Mouse (Mus musculus): ENCODE data around the gene Cgref1. TPM values are rescaled to one million over a fixed set of nuclear protein-coding genes. Genes with fewer than 3 reads are reported as not detected.

The Cgref1 gene
- polyA plus RNA-seq (2015; fragmentation: Illumina TruSeq; extraction: RNeasy Lipid Tissue Mini Kit (QIAGEN cat#74804); ENCODE audit: insufficient read depth, low read depth, low replicate concordance) = 3.9 TPM

DNA sequence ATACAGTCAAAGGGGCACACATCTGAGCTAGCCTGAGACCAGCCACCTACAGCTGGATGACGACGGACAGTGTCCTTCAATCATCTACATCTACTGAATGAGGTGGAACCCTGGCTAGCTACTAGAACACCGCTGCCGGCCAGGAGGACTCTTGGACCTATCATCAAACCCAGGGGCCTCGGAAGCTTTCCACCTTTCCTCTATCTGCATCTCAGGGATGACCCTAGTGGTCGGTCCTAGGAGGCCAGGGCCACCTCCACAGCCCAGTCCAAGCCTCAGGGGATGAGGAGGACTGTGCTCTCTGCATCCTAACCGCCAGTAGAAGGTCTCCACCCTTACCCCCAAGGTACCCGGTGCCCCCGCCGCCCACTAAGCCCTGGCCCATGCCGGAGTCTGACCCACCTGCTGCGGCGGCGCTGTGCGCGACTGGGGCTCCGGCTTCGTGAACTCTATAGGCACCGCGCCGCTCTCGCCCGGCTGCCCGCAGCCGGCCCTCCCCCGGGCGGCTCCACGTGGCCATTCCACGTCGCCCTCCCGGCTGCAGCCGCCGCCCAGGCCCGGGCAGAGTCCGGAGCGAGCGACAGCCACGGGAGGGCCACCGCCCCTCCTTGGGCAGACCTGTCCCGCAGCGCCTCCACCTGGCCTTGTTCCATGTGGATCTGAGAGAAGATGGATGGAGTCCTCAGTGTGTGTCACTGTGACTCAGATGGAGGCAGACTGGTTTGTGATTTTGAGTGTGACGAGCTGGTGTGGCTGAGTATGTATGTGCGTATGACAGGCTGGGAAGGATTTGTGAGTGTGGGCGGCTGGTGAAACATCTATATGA is at the start of gene Cgref1:
TSS of gene Cgref1 (minus strand) at position 636 of the 826 bp plus-strand sequence.

GRCm38 (mm10) chr5:30968416-30968815 is 23.0 kb upstream of the Cgref1 start, which contains the start of gene Tcf23:
TSS of gene Tcf23 (plus strand) at chr5:30968662.

GRCm38 (mm10) chr5:30959966-30960501 is 14.6 kb upstream of the Cgref1 start, which contains the start of gene Preb:
TSS of gene Preb (minus strand) at chr5:30960361.

GRCm38 (mm10) chr5:30921256-30922033 is 23.9 kb downstream of the Cgref1 start, which contains the start of gene Khk:
TSS of gene Khk (plus strand) at chr5:30921431.

GRCm38 (mm10) chr5:30913060-30913841 is 32.1 kb downstream of the Cgref1 start, which contains the start of gene Emilin1:
TSS of gene Emilin1 (plus strand) at chr5:30913402.

DNA sequence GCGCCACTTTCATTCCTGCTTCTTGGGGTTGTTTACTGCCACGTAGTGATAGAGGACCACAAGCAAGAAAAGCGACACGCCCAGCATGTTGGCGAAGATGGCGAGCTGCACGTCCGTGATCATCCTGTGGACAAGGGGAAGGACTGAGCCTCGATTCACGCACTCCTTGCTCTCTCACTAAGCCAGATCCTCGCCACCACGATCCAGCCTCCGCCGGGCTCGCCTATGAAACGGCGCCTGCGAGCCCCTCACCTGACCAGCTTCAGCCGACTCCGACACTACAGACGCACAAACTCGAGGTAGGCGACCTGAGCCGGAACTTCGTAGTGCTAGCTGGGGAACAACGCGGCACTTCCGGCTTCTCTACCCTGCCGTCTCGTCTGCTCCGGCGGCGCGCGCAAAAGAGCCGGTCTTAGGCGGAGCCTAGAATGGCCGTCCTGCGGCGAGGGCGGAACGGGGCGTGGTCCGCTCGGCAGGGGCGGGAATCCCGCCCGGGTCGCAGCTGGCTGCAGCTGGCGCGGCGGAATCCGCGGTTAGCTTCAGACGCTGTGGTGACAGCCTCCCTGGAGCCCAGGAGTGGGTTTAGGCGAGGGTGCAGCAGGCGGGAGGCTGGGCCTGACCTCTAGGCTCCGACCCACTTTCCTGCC is 37.9 kb downstream of the Cgref1 start, which contains the start of gene Ost4:
TSS of gene Ost4 (minus strand) at position 376 of the 647 bp plus-strand sequence.

GRCm38 (mm10) chr5:30888337-30889087 is 56.9 kb downstream of the Cgref1 start, which contains the start of gene Agbl5:
TSS of gene Agbl5 (plus strand) at chr5:30888694.

Other genes starting within 250 kb of the Cgref1 start
- 0.70 TPM for gene Dpysl5, start 234.0 kb downstream of the Cgref1 start, polyA plus RNA-seq (2015; fragmentation: Illumina TruSeq; extraction: RNeasy Lipid Tissue Mini Kit (QIAGEN cat#74804); ENCODE audit: insufficient read depth, low read depth, low replicate concordance)
- 13.9 TPM for gene Mapre3, start 130.9 kb downstream of the Cgref1 start, polyA plus RNA-seq (2015; fragmentation: Illumina TruSeq; extraction: RNeasy Lipid Tissue Mini Kit (QIAGEN cat#74804); ENCODE audit: insufficient read depth, low read depth, low replicate concordance)
- 66.6 TPM for gene Tmem214, start 77.6 kb downstream of the Cgref1 start, polyA plus RNA-seq (2015; fragmentation: Illumina TruSeq; extraction: RNeasy Lipid Tissue Mini Kit (QIAGEN cat#74804); ENCODE audit: insufficient read depth, low read depth, low replicate concordance)
- gene Agbl5, start 56.9 kb downstream of the Cgref1 start, polyA plus RNA-seq (2015; fragmentation: Illumina TruSeq; extraction: RNeasy Lipid Tissue Mini Kit (QIAGEN cat#74804); ENCODE audit: insufficient read depth, low read depth, low replicate concordance) = 5.4 TPM
- 52.5 TPM for gene Ost4, start 37.8 kb downstream of the Cgref1 start, polyA plus RNA-seq (2015; fragmentation: Illumina TruSeq; extraction: RNeasy Lipid Tissue Mini Kit (QIAGEN cat#74804); ENCODE audit: insufficient read depth, low read depth, low replicate concordance)
- 16.0 TPM for gene Emilin1, start 32.2 kb downstream of the Cgref1 start, polyA plus RNA-seq (2015; fragmentation: Illumina TruSeq; extraction: RNeasy Lipid Tissue Mini Kit (QIAGEN cat#74804); ENCODE audit: insufficient read depth, low read depth, low replicate concordance)
- gene Khk, start 24.2 kb downstream of the Cgref1 start, polyA plus RNA-seq (2015; fragmentation: Illumina TruSeq; extraction: RNeasy Lipid Tissue Mini Kit (QIAGEN cat#74804); ENCODE audit: insufficient read depth, low read depth, low replicate concordance) = 15.5 TPM
- 80.6 TPM for gene Preb, start 14.8 kb upstream of the Cgref1 start, polyA plus RNA-seq (2015; fragmentation: Illumina TruSeq; extraction: RNeasy Lipid Tissue Mini Kit (QIAGEN cat#74804); ENCODE audit: insufficient read depth, low read depth, low replicate concordance)
- 0.31 TPM for gene Tcf23, start 23.1 kb upstream of the Cgref1 start, polyA plus RNA-seq (2015; fragmentation: Illumina TruSeq; extraction: RNeasy Lipid Tissue Mini Kit (QIAGEN cat#74804); ENCODE audit: insufficient read depth, low read depth, low replicate concordance)
- gene Atraid, start 102.7 kb upstream of the Cgref1 start, polyA plus RNA-seq (2015; fragmentation: Illumina TruSeq; extraction: RNeasy Lipid Tissue Mini Kit (QIAGEN cat#74804); ENCODE audit: insufficient read depth, low read depth, low replicate concordance) = 39.3 TPM
- gene Slc5a6, start 103.3 kb upstream of the Cgref1 start, polyA plus RNA-seq (2015; fragmentation: Illumina TruSeq; extraction: RNeasy Lipid Tissue Mini Kit (QIAGEN cat#74804); ENCODE audit: insufficient read depth, low read depth, low replicate concordance) = 4.2 TPM
- 11.6 TPM for gene Cad, start 109.2 kb upstream of the Cgref1 start, polyA plus RNA-seq (2015; fragmentation: Illumina TruSeq; extraction: RNeasy Lipid Tissue Mini Kit (QIAGEN cat#74804); ENCODE audit: insufficient read depth, low read depth, low replicate concordance)
- gene Dnajc5g, start 160.7 kb upstream of the Cgref1 start, polyA plus RNA-seq (2015; fragmentation: Illumina TruSeq; extraction: RNeasy Lipid Tissue Mini Kit (QIAGEN cat#74804); ENCODE audit: insufficient read depth, low read depth, low replicate concordance) = not detected
- gene Slc30a3, start 162.6 kb upstream of the Cgref1 start, polyA plus RNA-seq (2015; fragmentation: Illumina TruSeq; extraction: RNeasy Lipid Tissue Mini Kit (QIAGEN cat#74804); ENCODE audit: insufficient read depth, low read depth, low replicate concordance) = not detected
- gene Trim54, start 171.1 kb upstream of the Cgref1 start, polyA plus RNA-seq (2015; fragmentation: Illumina TruSeq; extraction: RNeasy Lipid Tissue Mini Kit (QIAGEN cat#74804); ENCODE audit: insufficient read depth, low read depth, low replicate concordance) = not detected
- not detected for gene Ucn, start 193.2 kb upstream of the Cgref1 start, polyA plus RNA-seq (2015; fragmentation: Illumina TruSeq; extraction: RNeasy Lipid Tissue Mini Kit (QIAGEN cat#74804); ENCODE audit: insufficient read depth, low read depth, low replicate concordance)
- gene Mpv17, start 208.7 kb upstream of the Cgref1 start, polyA plus RNA-seq (2015; fragmentation: Illumina TruSeq; extraction: RNeasy Lipid Tissue Mini Kit (QIAGEN cat#74804); ENCODE audit: insufficient read depth, low read depth, low replicate concordance) = 13.0 TPM
- gene Gm29609, start 234.3 kb upstream of the Cgref1 start, polyA plus RNA-seq (2015; fragmentation: Illumina TruSeq; extraction: RNeasy Lipid Tissue Mini Kit (QIAGEN cat#74804); ENCODE audit: insufficient read depth, low read depth, low replicate concordance) = 0.52 TPM
- 25.7 TPM for gene Gtf3c2, start 234.6 kb upstream of the Cgref1 start, polyA plus RNA-seq (2015; fragmentation: Illumina TruSeq; extraction: RNeasy Lipid Tissue Mini Kit (QIAGEN cat#74804); ENCODE audit: insufficient read depth, low read depth, low replicate concordance)
- 15.2 TPM for gene Snx17, start 247.6 kb upstream of the Cgref1 start, polyA plus RNA-seq (2015; fragmentation: Illumina TruSeq; extraction: RNeasy Lipid Tissue Mini Kit (QIAGEN cat#74804); ENCODE audit: insufficient read depth, low read depth, low replicate concordance)
- gene Eif2b4, start 247.8 kb upstream of the Cgref1 start, polyA plus RNA-seq (2015; fragmentation: Illumina TruSeq; extraction: RNeasy Lipid Tissue Mini Kit (QIAGEN cat#74804); ENCODE audit: insufficient read depth, low read depth, low replicate concordance) = 17.1 TPM